Mouse (Mus musculus) ES-E14 (cell line): ENCODE data around the gene Fzd10.

Experiments used
- CHD2 ChIP-seq: IDR thresholded peaks from 2 replicates; pipeline ENCODE4 v1.6.1; 2014; ENCODE audit warnings: mild to moderate bottlenecking, low read depth, low read length, inconsistent platforms
- HCFC1 ChIP-seq: IDR thresholded peaks from 2 replicates; pipeline ENCODE4 v1.6.1; 2012; ENCODE audit warnings: low read length, inconsistent platforms, borderline replicate concordance; ENCODE audit not compliant: insufficient read depth
- MAFK ChIP-seq: IDR thresholded peaks from 2 replicates; pipeline ENCODE4 v1.6.1; 2014; ENCODE audit warnings: mild to moderate bottlenecking, low read depth, low read length, inconsistent platforms; ENCODE audit not compliant: insufficient read depth
- ZC3H11A ChIP-seq: IDR thresholded peaks from 2 replicates; pipeline ENCODE4 v1.6.1; 2012; ENCODE audit warnings: low read depth, mild to moderate bottlenecking, inconsistent platforms, low read length, borderline replicate concordance

- TF ChIP-seq HCFC1 = no peak
- no peak for TF ChIP-seq ZC3H11A
- TF ChIP-seq CHD2 = no peak
- TF ChIP-seq MAFK = no peak
Observed at GRCm38 (mm10) chr5:128649336-128649897, 48.8 kb downstream of the Fzd10 start.
